Mouse (Mus musculus) liver, adult 2 months (tissue): Measurements from ENCODE around the gene Meox2.

Experiments
- CTCF ChIP-seq: fragments of 200-500 bp; IDR thresholded peaks from 2 replicates; pipeline ENCODE4 v1.5.1; 2011; ENCODE audit warnings: low read depth, low read length, control low read depth
- POLR2A ChIP-seq: fragments of 200-500 bp; IDR thresholded peaks from 2 replicates; pipeline ENCODE4 v1.6.1; 2011; ENCODE audit warnings: low read length, control low read depth; ENCODE audit not compliant: insufficient read depth; ENCODE audit errors: extremely low read depth

DNA sequence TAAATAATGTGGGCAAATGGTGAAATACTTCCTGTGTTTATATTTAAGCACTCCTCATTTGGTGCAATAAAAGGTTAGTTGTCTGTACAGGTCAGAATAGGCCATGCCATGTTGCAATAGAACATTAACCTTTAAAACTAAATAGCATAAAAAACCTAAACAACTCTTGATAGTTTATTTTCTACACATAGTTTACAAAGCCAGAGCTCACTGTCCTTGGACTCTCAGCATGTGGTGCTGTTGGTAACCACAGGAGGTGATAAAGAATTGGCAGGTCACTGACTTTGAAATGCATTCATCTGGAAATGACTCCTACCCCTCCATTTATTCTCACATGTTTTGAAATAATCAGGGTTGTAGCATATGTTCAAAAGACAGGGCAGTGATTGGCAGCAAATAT, 59.4 kb downstream of the Meox2 start:
- TF ChIP-seq POLR2A (no peak), CTCF (no peak)
